Mouse (Mus musculus) heart, embryonic 11.5 days (tissue): ENCODE data around the gene Ccdc171. TPM values are rescaled to one million over a fixed set of nuclear protein-coding genes. Genes with fewer than 3 reads are reported as not detected.
"Not testable (repeated sequence)": the region's sequence is repeated elsewhere in the genome, so short reads cannot be mapped to it uniquely, and the experiment has no call there.

Experiments used
- ATAC-seq: fragments of 200-750 bp; cut with Nextera tagmentation; replicated peaks from 2 replicates; pipeline ENCODE4 v1.8.0; 2017; ENCODE audit warnings: moderate library complexity; ENCODE audit not compliant: insufficient number of reproducible peaks, low FRiP score, low TSS enrichment
- H3K27ac ChIP-seq: fragments of 300-500 bp; sonication (generic); 2 replicates; pipeline ENCODE4 v1.5.1; 2014; ENCODE audit warnings: mild to moderate bottlenecking, low read depth, low read length
- H3K27me3 ChIP-seq: fragments of 300-500 bp; sonication (generic); 2 replicates; pipeline ENCODE4 v1.6.1; 2014; ENCODE audit warnings: mild to moderate bottlenecking, low read length, mixed read lengths; ENCODE audit not compliant: control insufficient read depth, insufficient read depth
- H3K36me3 ChIP-seq: fragments of 300-500 bp; sonication (generic); 2 replicates; pipeline ENCODE4 v1.6.1; 2014; ENCODE audit warnings: mild to moderate bottlenecking, low read length, moderate library complexity, mixed read lengths; ENCODE audit not compliant: control insufficient read depth, insufficient read depth
- H3K4me1 ChIP-seq: fragments of 300-500 bp; sonication (generic); 2 replicates; pipeline ENCODE4 v1.6.1; 2014; ENCODE audit warnings: low read length; ENCODE audit not compliant: control insufficient read depth, insufficient read depth
- H3K4me2 ChIP-seq: fragments of 300-500 bp; sonication (generic); 2 replicates; pipeline ENCODE4 v1.6.1; 2014; ENCODE audit warnings: mild to moderate bottlenecking, moderate library complexity
- H3K4me3 ChIP-seq: fragments of 300-500 bp; sonication (generic); 2 replicates; pipeline ENCODE4 v1.5.1; 2014; ENCODE audit warnings: low read depth, low read length
- H3K9ac ChIP-seq: fragments of 300-500 bp; sonication (generic); 2 replicates; pipeline ENCODE4 v1.6.1; 2014; ENCODE audit warnings: mild to moderate bottlenecking, low read depth, low read length, moderate library complexity
- H3K9me3 ChIP-seq: fragments of 300-500 bp; sonication (generic); replicated peaks from 2 replicates; pipeline ENCODE4 v1.6.1; 2016; ENCODE audit warnings: low read length; ENCODE audit not compliant: control insufficient read depth
- WGBS: fragments of 180-500 bp; shearing (Covaris S2); extraction: QIAGEN DNeasy Blood & Tissue Kit; methylation state at CpG from one replicate; pipeline ENCODE4 v1.1.7; 2014; ENCODE audit not compliant: insufficient replicate concordance; 5-methylcytosine and 5-hydroxymethylcytosine counted together
- polyA plus RNA-seq: library from polyadenylated mRNA; unstranded; fragments of >200 nt; fragmentation: Nextera tagmentation; extraction: Ambion mirVana; gene quantifications from 2 replicates; pipeline ENCODE4 v1.2.1, GENCODE M21; 2014

Gene Ccdc171
- polyA plus RNA-seq = 2.5 and 4.9 TPM in 2 replicates

- H3K27me3 ChIP-seq = no peaks in the 10 kb centered on the region
- WGBS = under 1% methylated on average over 72 of the region's 73 CpGs
- no peaks in the 10 kb centered on the region for H3K36me3 ChIP-seq
- peak within 1 kb of the TSS; percentile 94 for H3K4me2 ChIP-seq
- no peaks in the 10 kb centered on the region for H3K9me3 ChIP-seq
- peak within 1 kb of the TSS; percentile 81 for H3K4me3 ChIP-seq
- peaks cover 6% of the 10 kb centered on the region; the same call in 1 of the 2 replicates for H3K4me1 ChIP-seq
- H3K27ac ChIP-seq = peak within 1 kb of the TSS; percentile 87
- peak within 1 kb of the TSS; percentile 94 for H3K9ac ChIP-seq
- ATAC-seq = peak; percentile 96
Measured at GRCm38 (mm10) chr4:83524843-83525689, at the start of gene Ccdc171. Gene Ccdc171 (plus strand): TSS chr4:83525545.

- H3K4me1 ChIP-seq = peaks cover 9% of the 10 kb centered on the region; the same call in 1 of the 2 replicates
- peak overlapping the region; percentile 98; the same call in 1 of the 2 replicates for H3K27ac ChIP-seq
- no peak for ATAC-seq
- H3K9me3 ChIP-seq = no peaks in the 10 kb centered on the region
- H3K27me3 ChIP-seq = no peaks in the 10 kb centered on the region
- 29% methylated on average over 12 of the region's 12 CpGs for WGBS
- H3K36me3 ChIP-seq = peaks cover 2% of the 10 kb centered on the region; the same call in 1 of the 2 replicates
- peak overlapping the region; percentile 96 for H3K4me3 ChIP-seq
- H3K4me2 ChIP-seq = peak overlapping the region; percentile 73
- peak overlapping the region; percentile 94 for H3K9ac ChIP-seq
Measured at GRCm38 (mm10) chr4:83485250-83485649, 40.1 kb upstream of the Ccdc171 start.

- ATAC-seq = peak; percentile 82
- WGBS = 0% methylated on average over 31 of the region's 40 CpGs
- Histone ChIP-seq H3K27me3 (no peaks in the 10 kb centered on the region), H3K4me1 (peaks cover 9% of the 10 kb centered on the region; the same call in 1 of the 2 replicates), H3K9me3 (no peaks in the 10 kb centered on the region), H3K36me3 (0 out of 2 replicates have a peak, but pooled peaks cover 2% of the 10 kb centered on the region), H3K4me2 (peak overlapping the region; percentile 73), H3K4me3 (peak overlapping the region; percentile 96), H3K9ac (peak overlapping the region; percentile 94), H3K27ac (peak overlapping the region; percentile 98)
Measured at GRCm38 (mm10) chr4:83485735-83486116, 39.6 kb upstream of the Ccdc171 start.

GRCm38 (mm10) chr4:83486117-83486901, 39.0 kb upstream of the Ccdc171 start, which contains the start of gene Psip1:
Gene Psip1 (minus strand): TSS chr4:83486459.
- peak; percentile 90 for ATAC-seq
- Histone ChIP-seq H3K36me3 (0 out of 2 replicates have a peak, but pooled peaks cover 2% of the 10 kb centered on the region), H3K9ac (peak within 1 kb of the TSS; percentile 94), H3K27ac (peak within 1 kb of the TSS; percentile 98), H3K4me1 (peaks cover 9% of the 10 kb centered on the region; the same call in 1 of the 2 replicates), H3K9me3 (no peaks in the 10 kb centered on the region), H3K4me2 (peak within 1 kb of the TSS; percentile 73), H3K27me3 (no peaks in the 10 kb centered on the region), H3K4me3 (peak within 1 kb of the TSS; percentile 96)
- WGBS = under 1% methylated on average over 75 of the region's 86 CpGs

- no peak overlapping the region for H3K27ac ChIP-seq
Measured at GRCm38 (mm10) chr4:83489121-83489520, 36.2 kb upstream of the Ccdc171 start.

GRCm38 (mm10) chr4:83493112-83493511, 32.2 kb upstream of the Ccdc171 start:
- H3K9me3 ChIP-seq = no peaks in the 10 kb centered on the region
- H3K9ac ChIP-seq = no peak overlapping the region
- H3K27ac ChIP-seq = no peak overlapping the region
- H3K4me3 ChIP-seq = no peak overlapping the region
- H3K27me3 ChIP-seq = no peaks in the 10 kb centered on the region
- ATAC-seq = no peak
- H3K4me2 ChIP-seq = no peak overlapping the region
- H3K36me3 ChIP-seq = no peaks in the 10 kb centered on the region
- 82% methylated on average over 1 of the region's 1 CpGs for WGBS
- no peaks in the 10 kb centered on the region for H3K4me1 ChIP-seq

More at GRCm38 (mm10) chr4:83489121-83489520, 36.2 kb upstream of the Ccdc171 start:
- 37% methylated on average over 5 of the region's 5 CpGs for WGBS
- Histone ChIP-seq H3K4me2 (no peak overlapping the region), H3K4me1 (peaks cover 6% of the 10 kb centered on the region; the same call in 1 of the 2 replicates), H3K27me3 (no peaks in the 10 kb centered on the region), H3K9me3 (no peaks in the 10 kb centered on the region), H3K9ac (no peak overlapping the region), H3K36me3 (0 out of 2 replicates have a peak, but pooled peaks cover 2% of the 10 kb centered on the region), H3K4me3 (no peak overlapping the region)
- ATAC-seq = no peak

GRCm38 (mm10) chr4:83497013-83497412, 28.3 kb upstream of the Ccdc171 start:
- not testable (repeated sequence) for H3K4me3 ChIP-seq, ATAC-seq, H3K36me3 ChIP-seq, H3K27ac ChIP-seq, H3K4me2 ChIP-seq, H3K27me3 ChIP-seq, H3K9me3 ChIP-seq, H3K4me1 ChIP-seq, H3K9ac ChIP-seq
- 82% methylated on average over 5 of the region's 5 CpGs for WGBS
